Mouse (Mus musculus): ENCODE data around the gene Zfp36l1. TPM values are rescaled to one million over a fixed set of nuclear protein-coding genes. Genes with fewer than 3 reads are reported as not detected.
A peak's percentile ranks its signal among the peaks of the same experiment; 100 is the strongest.

Zfp36l1 gene
- 154 and 160 TPM in 2 replicates for polyA plus RNA-seq (2014; fragmentation: Nextera tagmentation; extraction: Ambion mirVana)

DNA sequence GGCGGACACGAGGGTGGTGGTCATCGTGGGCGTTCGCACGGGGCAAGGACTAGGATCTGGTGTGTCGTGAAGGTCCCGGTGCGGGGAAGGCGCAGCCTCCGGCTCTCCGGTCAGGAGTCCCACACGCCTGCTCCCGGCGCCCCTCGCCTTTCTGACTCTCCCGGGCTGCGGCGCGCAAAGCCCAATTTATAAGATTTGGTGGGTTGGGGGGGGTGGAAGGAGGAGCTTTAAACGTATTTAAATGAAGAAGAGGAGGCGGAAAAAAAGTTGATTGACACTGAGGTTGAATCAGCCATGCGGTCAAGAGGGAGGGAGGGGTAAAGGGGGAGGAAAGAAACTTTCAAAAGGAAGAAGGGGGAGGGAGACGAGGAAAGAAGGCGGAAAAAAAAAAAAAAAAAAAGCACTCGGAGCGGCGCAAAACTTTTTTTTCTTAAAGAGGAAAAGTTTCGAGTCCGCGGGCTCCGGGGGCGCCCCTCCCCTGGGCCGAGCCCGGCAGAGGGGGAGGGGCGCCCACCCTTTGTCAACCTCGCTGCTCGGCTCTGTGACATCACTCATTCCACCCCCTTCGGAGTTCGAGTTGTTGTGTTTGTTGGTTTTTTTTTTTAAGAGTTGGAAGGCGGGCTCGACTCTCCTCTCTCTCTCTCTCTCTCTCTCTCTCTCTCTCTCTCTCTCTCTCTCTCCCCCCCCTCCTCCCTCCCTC is at the start of gene Zfp36l1:
Gene Zfp36l1, minus strand, starts transcription at position 162 of the 700 bp plus-strand sequence.
- H3K4me2 ChIP-seq (ENCODE audit: low read depth, low read length): peak within 1 kb of the TSS; percentile 96
- ATAC-seq (replicated peaks; ENCODE audit: insufficient number of reproducible peaks, low FRiP score, low TSS enrichment, low read depth) (peak; percentile 60), DNase-seq (ENCODE audit: low spot score) (peak; percentile 99)
- peak within 1 kb of the TSS; percentile 98 for H3K9ac ChIP-seq (replicated peaks; ENCODE audit: low read length)
- H3K4me3 ChIP-seq (ENCODE audit: low read depth, low read length): peak within 1 kb of the TSS; percentile 71
- no peaks in the 10 kb centered on the region for H3K9me3 ChIP-seq (replicated peaks; ENCODE audit: control insufficient read depth, low read length)
- peaks cover 9% of the 10 kb centered on the region for H3K36me3 ChIP-seq (replicated peaks; ENCODE audit: control insufficient read depth, insufficient read depth, low read depth, low read length)
- no peaks in the 10 kb centered on the region for H3K27me3 ChIP-seq (ENCODE audit: control insufficient read depth, insufficient read depth, low read length)
- peak within 1 kb of the TSS; percentile 99 for H3K27ac ChIP-seq (replicated peaks; ENCODE audit: low read depth, low read length)
- H3K4me1 ChIP-seq (ENCODE audit: control insufficient read depth, insufficient read depth, low read length): 0 out of 2 replicates have a peak, but pooled peaks cover 3% of the 10 kb centered on the region
- WGBS: under 1% methylated on average over 42 of the region's 42 CpGs

DNA sequence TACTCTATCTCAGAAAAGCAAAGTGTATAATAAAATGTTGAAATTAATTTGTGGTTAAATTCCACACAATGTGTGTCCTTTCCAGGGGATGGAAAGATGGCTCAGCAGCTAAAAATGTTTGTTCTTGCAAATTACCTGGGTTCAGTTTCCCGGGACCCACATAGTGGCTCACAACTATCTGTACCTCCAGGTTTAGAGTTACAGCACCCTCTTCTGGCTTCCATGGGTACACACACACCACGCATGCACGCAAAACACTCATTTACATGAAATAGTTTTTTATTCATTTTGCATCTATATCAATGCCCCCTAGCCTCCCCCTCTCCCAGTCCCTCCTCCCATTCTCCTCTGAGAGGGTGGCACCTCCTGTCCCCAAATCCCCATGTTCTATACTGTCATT is 49.6 kb upstream of the Zfp36l1 start:
- H3K27ac ChIP-seq (replicated peaks; ENCODE audit: low read depth, low read length): no peak overlapping the region
- H3K9ac ChIP-seq (replicated peaks; ENCODE audit: low read length): no peak overlapping the region
- H3K36me3 ChIP-seq (replicated peaks; ENCODE audit: control insufficient read depth, insufficient read depth, low read depth, low read length): no peaks in the 10 kb centered on the region
- H3K9me3 ChIP-seq (replicated peaks; ENCODE audit: control insufficient read depth, low read length): no peaks in the 10 kb centered on the region
- no peaks in the 10 kb centered on the region for H3K4me1 ChIP-seq (ENCODE audit: control insufficient read depth, insufficient read depth, low read length)
- H3K27me3 ChIP-seq (ENCODE audit: control insufficient read depth, insufficient read depth, low read length): no peaks in the 10 kb centered on the region
- no peak overlapping the region for H3K4me3 ChIP-seq (ENCODE audit: low read depth, low read length)
- H3K4me2 ChIP-seq (ENCODE audit: low read depth, low read length): no peak overlapping the region
- 74% methylated on average over 3 of the region's 3 CpGs for WGBS
- DNase-seq (ENCODE audit: low spot score): no peak
- no peak for ATAC-seq (replicated peaks; ENCODE audit: insufficient number of reproducible peaks, low FRiP score, low TSS enrichment, low read depth)

GRCm38 (mm10) chr12:80157675-80158074 is 44.9 kb upstream of the Zfp36l1 start:
- ATAC-seq (replicated peaks; ENCODE audit: insufficient number of reproducible peaks, low FRiP score, low TSS enrichment, low read depth) (no peak), DNase-seq (ENCODE audit: low spot score) (peak; percentile 59)
- Histone ChIP-seq H3K4me2 (ENCODE audit: low read depth, low read length) (no peak overlapping the region), H3K27me3 (ENCODE audit: control insufficient read depth, insufficient read depth, low read length) (no peaks in the 10 kb centered on the region), H3K27ac (replicated peaks; ENCODE audit: low read depth, low read length) (no peak overlapping the region), H3K36me3 (replicated peaks; ENCODE audit: control insufficient read depth, insufficient read depth, low read depth, low read length) (no peaks in the 10 kb centered on the region), H3K4me3 (ENCODE audit: low read depth, low read length) (no peak overlapping the region), H3K9me3 (replicated peaks; ENCODE audit: control insufficient read depth, low read length) (no peaks in the 10 kb centered on the region), H3K9ac (replicated peaks; ENCODE audit: low read length) (no peak overlapping the region), H3K4me1 (ENCODE audit: control insufficient read depth, insufficient read depth, low read length) (no peaks in the 10 kb centered on the region)
- 9% methylated on average over 5 of the region's 5 CpGs for WGBS

- 39% methylated on average over 10 of the region's 10 CpGs for WGBS
- Histone ChIP-seq H3K4me1 (ENCODE audit: control insufficient read depth, insufficient read depth, low read length) (no peaks in the 10 kb centered on the region), H3K4me2 (ENCODE audit: low read depth, low read length) (no peak overlapping the region), H3K27me3 (ENCODE audit: control insufficient read depth, insufficient read depth, low read length) (no peaks in the 10 kb centered on the region), H3K27ac (replicated peaks; ENCODE audit: low read depth, low read length) (no peak overlapping the region), H3K4me3 (ENCODE audit: low read depth, low read length) (no peak overlapping the region), H3K9me3 (replicated peaks; ENCODE audit: control insufficient read depth, low read length) (no peaks in the 10 kb centered on the region), H3K36me3 (replicated peaks; ENCODE audit: control insufficient read depth, insufficient read depth, low read depth, low read length) (no peaks in the 10 kb centered on the region), H3K9ac (replicated peaks; ENCODE audit: low read length) (no peak overlapping the region)
- DNase-seq (ENCODE audit: low spot score): peak; percentile 74
- no peak for ATAC-seq (replicated peaks; ENCODE audit: insufficient number of reproducible peaks, low FRiP score, low TSS enrichment, low read depth)
These were observed 41.0 kb upstream of the Zfp36l1 start for GRCm38 (mm10) chr12:80153687-80154326.

DNA sequence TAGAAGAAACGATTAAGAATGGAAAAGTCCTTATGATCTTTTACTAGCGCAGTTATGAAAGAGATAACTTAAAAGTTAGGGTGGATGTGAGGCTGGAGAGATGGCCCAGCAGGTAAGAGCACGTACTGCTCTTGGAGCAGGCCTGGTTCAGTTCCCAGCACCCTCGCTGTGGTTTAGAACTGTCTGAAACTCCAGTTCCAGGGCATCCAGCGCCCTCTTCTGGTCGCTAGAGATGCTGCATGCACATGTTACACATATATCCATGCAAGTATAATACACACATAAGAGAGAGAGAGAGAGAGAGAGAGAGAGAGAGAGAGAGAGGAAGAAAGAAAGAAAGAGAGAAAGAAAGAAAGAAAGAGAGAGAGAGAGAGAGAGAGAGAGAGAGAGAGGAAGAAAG is 40.3 kb upstream of the Zfp36l1 start:
- no peak overlapping the region for H3K9ac ChIP-seq (replicated peaks; ENCODE audit: low read length)
- H3K4me1 ChIP-seq (ENCODE audit: control insufficient read depth, insufficient read depth, low read length): no peaks in the 10 kb centered on the region
- H3K4me3 ChIP-seq (ENCODE audit: low read depth, low read length): no peak overlapping the region
- H3K4me2 ChIP-seq (ENCODE audit: low read depth, low read length): no peak overlapping the region
- WGBS: 85% methylated on average over 6 of the region's 6 CpGs
- H3K36me3 ChIP-seq (replicated peaks; ENCODE audit: control insufficient read depth, insufficient read depth, low read depth, low read length): no peaks in the 10 kb centered on the region
- no peaks in the 10 kb centered on the region for H3K27me3 ChIP-seq (ENCODE audit: control insufficient read depth, insufficient read depth, low read length)
- H3K9me3 ChIP-seq (replicated peaks; ENCODE audit: control insufficient read depth, low read length): no peaks in the 10 kb centered on the region
- DNase-seq (ENCODE audit: low spot score): no peak
- no peak overlapping the region for H3K27ac ChIP-seq (replicated peaks; ENCODE audit: low read depth, low read length)
- ATAC-seq (replicated peaks; ENCODE audit: insufficient number of reproducible peaks, low FRiP score, low TSS enrichment, low read depth): no peak

DNA sequence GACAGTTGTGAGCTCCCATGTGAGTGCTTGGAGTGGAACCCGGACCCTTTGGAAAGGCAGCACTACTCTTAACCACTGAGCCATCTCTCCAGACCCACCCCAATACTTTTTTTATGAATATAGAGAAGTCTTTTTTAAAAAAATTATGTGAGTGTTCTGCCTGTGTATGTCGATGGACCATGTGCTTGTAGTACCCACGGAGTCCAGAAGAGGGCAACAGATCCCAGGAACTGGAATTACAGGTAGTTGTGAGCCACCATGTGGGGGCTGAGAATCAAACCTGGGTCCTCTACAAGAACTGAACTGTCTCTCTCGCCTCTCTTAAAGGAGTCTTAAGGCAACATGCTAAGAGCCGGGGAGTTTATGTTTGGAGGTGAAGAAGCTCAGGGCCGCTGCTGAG is 39.0 kb upstream of the Zfp36l1 start:
- no peaks in the 10 kb centered on the region for H3K36me3 ChIP-seq (replicated peaks; ENCODE audit: control insufficient read depth, insufficient read depth, low read depth, low read length)
- WGBS: 88% methylated on average over 6 of the region's 6 CpGs
- DNase-seq (ENCODE audit: low spot score) (no peak), ATAC-seq (replicated peaks; ENCODE audit: insufficient number of reproducible peaks, low FRiP score, low TSS enrichment, low read depth) (no peak)
- no peak overlapping the region for H3K9ac ChIP-seq (replicated peaks; ENCODE audit: low read length)
- no peak overlapping the region for H3K4me3 ChIP-seq (ENCODE audit: low read depth, low read length)
- no peak overlapping the region for H3K4me2 ChIP-seq (ENCODE audit: low read depth, low read length)
- H3K27me3 ChIP-seq (ENCODE audit: control insufficient read depth, insufficient read depth, low read length): no peaks in the 10 kb centered on the region
- no peaks in the 10 kb centered on the region for H3K9me3 ChIP-seq (replicated peaks; ENCODE audit: control insufficient read depth, low read length)
- H3K27ac ChIP-seq (replicated peaks; ENCODE audit: low read depth, low read length): no peak overlapping the region
- H3K4me1 ChIP-seq (ENCODE audit: control insufficient read depth, insufficient read depth, low read length): no peaks in the 10 kb centered on the region

GRCm38 (mm10) chr12:80150624-80151023 is 37.8 kb upstream of the Zfp36l1 start:
- Histone ChIP-seq H3K36me3 (replicated peaks; ENCODE audit: control insufficient read depth, insufficient read depth, low read depth, low read length) (no peaks in the 10 kb centered on the region), H3K4me1 (ENCODE audit: control insufficient read depth, insufficient read depth, low read length) (no peaks in the 10 kb centered on the region), H3K9ac (replicated peaks; ENCODE audit: low read length) (no peak overlapping the region), H3K4me2 (ENCODE audit: low read depth, low read length) (no peak overlapping the region), H3K4me3 (ENCODE audit: low read depth, low read length) (no peak overlapping the region), H3K27me3 (ENCODE audit: control insufficient read depth, insufficient read depth, low read length) (no peaks in the 10 kb centered on the region), H3K27ac (replicated peaks; ENCODE audit: low read depth, low read length) (no peak overlapping the region), H3K9me3 (replicated peaks; ENCODE audit: control insufficient read depth, low read length) (no peaks in the 10 kb centered on the region)
- ATAC-seq (replicated peaks; ENCODE audit: insufficient number of reproducible peaks, low FRiP score, low TSS enrichment, low read depth): no peak
- peak; percentile 64 for DNase-seq (ENCODE audit: low spot score)
- 25% methylated on average over 8 of the region's 8 CpGs for whole genome bisulfite sequencing

DNA sequence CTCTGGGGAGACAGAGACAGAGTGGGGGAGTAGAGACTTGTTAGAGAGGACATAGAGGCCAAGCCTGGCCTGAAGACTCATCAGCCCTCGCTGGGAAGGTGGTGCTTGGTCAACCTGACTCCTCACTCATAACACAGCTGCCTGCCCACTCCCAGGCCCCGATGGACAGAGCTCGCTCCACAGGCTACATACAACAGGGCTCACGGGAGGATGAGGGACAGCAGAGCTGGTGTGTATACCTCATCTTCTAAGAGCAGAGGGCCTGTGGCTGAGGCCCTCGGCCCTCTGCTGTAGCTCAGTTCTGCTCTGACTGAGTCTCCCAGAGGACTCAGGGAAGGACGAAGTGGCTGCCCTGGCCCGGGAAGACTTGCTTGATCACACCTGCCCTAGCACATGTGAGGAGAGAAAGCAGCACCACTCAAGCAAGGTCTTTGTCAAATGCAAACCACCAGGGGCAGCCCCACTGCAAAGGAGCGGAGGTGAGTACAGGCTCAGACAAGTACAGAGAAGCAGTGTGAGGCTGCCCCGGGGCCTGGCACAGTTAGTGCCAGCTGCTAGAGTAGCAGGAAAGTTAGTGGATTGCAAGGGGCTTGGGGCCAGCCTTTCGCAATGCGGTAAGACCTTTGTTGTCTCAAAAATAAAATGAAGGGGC is 34.9 kb upstream of the Zfp36l1 start:
- WGBS: 81% methylated on average over 11 of the region's 11 CpGs
- ATAC-seq (replicated peaks; ENCODE audit: insufficient number of reproducible peaks, low FRiP score, low TSS enrichment, low read depth) (no peak), DNase-seq (ENCODE audit: low spot score) (no peak)
- H3K36me3 ChIP-seq (replicated peaks; ENCODE audit: control insufficient read depth, insufficient read depth, low read depth, low read length): no peaks in the 10 kb centered on the region
- H3K9me3 ChIP-seq (replicated peaks; ENCODE audit: control insufficient read depth, low read length): no peaks in the 10 kb centered on the region
- H3K27me3 ChIP-seq (ENCODE audit: control insufficient read depth, insufficient read depth, low read length): no peaks in the 10 kb centered on the region
- no peak overlapping the region for H3K27ac ChIP-seq (replicated peaks; ENCODE audit: low read depth, low read length)
- no peak overlapping the region for H3K9ac ChIP-seq (replicated peaks; ENCODE audit: low read length)
- H3K4me2 ChIP-seq (ENCODE audit: low read depth, low read length): no peak overlapping the region
- H3K4me3 ChIP-seq (ENCODE audit: low read depth, low read length): no peak overlapping the region
- no peaks in the 10 kb centered on the region for H3K4me1 ChIP-seq (ENCODE audit: control insufficient read depth, insufficient read depth, low read length)

Data from embryonic facial prominence, embryonic 11.5 days (tissue).